Mouse (Mus musculus) embryonic facial prominence, embryonic 12.5 days (tissue): ENCODE measurements at regions not wholly inside any gene's neighbourhood (a gene's known extent, or its start where the extent isn't known, plus 50 kb on each side); places are given as distances from the start of the nearest gene placed in this dataset.

ENCODE experiments used
- ATAC-seq: fragments of 200-750 bp; cut with Nextera tagmentation; 2 replicates; pipeline ENCODE4 v1.8.0; 2017; ENCODE audit not compliant: insufficient number of reproducible peaks, insufficient read depth, low FRiP score, low TSS enrichment
- H3K27ac ChIP-seq: fragments of 300-500 bp; sonication (generic); 2 replicates; pipeline ENCODE4 v1.5.1; 2016; ENCODE audit warnings: mild to moderate bottlenecking
- H3K27me3 ChIP-seq: fragments of 300-500 bp; sonication (generic); 2 replicates; pipeline ENCODE4 v1.6.1; 2016; ENCODE audit warnings: mild to moderate bottlenecking, moderate library complexity
- H3K36me3 ChIP-seq: fragments of 300-500 bp; sonication (generic); 2 replicates; pipeline ENCODE4 v1.6.1; 2016; ENCODE audit warnings: mild to moderate bottlenecking
- H3K4me1 ChIP-seq: fragments of 300-500 bp; sonication (generic); 2 replicates; pipeline ENCODE4 v1.6.1; 2016
- H3K4me2 ChIP-seq: fragments of 300-500 bp; sonication (generic); replicated peaks from 2 replicates; pipeline ENCODE4 v1.6.1; 2016; ENCODE audit warnings: mild to moderate bottlenecking, moderate library complexity
- H3K4me3 ChIP-seq: fragments of 300-500 bp; sonication (generic); 2 replicates; pipeline ENCODE4 v1.5.1; 2016; ENCODE audit warnings: mild to moderate bottlenecking
- H3K9ac ChIP-seq: fragments of 300-500 bp; sonication (generic); 2 replicates; pipeline ENCODE4 v1.6.1; 2016; ENCODE audit warnings: mild to moderate bottlenecking, moderate library complexity
- H3K9me3 ChIP-seq: fragments of 300-500 bp; sonication (generic); 2 replicates; pipeline ENCODE4 v1.6.1; 2016; ENCODE audit warnings: mild to moderate bottlenecking, moderate library complexity
- WGBS: fragments of 180-500 bp; shearing (Covaris S2); methylation state at CpG from one replicate; pipeline ENCODE4 v1.1.7; 2016; 5-methylcytosine and 5-hydroxymethylcytosine counted together

DNA sequence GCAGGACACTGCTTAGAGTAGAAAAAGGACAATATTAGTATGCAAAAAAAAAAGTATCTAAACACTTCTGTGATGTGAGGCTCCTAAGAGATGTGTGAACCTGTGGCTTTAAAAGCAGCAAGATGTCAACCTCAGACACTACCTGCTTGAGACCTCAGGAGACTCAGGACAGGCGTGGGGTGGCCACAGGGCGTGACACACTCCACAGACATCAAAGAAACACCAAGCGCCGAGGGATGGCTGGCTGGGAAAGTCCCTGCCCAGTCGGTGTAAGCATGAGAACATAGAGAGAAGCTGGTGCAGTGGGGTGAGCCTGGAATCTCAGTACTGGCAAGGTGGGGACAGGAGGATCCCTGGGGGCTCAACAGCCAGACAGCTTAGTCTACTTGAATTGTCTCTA lies 72.0 kb upstream of the Sulf2 start:
- H3K4me3 ChIP-seq, result no peak overlapping the region
- no peak overlapping the region for H3K4me2 ChIP-seq
- peaks cover 19% of the 10 kb centered on the region for H3K4me1 ChIP-seq
- no peaks in the 10 kb centered on the region for H3K9me3 ChIP-seq
- H3K36me3 ChIP-seq, result no peaks in the 10 kb centered on the region
- no peak for ATAC-seq
- H3K9ac ChIP-seq, result no peak overlapping the region
- no peaks in the 10 kb centered on the region; the same call in 1 of the 2 replicates for H3K27me3 ChIP-seq
- H3K27ac ChIP-seq, result peak overlapping the region; percentile 47; the same call in 1 of the 2 replicates
- 42% methylated on average over 5 of the region's 5 CpGs for WGBS

DNA sequence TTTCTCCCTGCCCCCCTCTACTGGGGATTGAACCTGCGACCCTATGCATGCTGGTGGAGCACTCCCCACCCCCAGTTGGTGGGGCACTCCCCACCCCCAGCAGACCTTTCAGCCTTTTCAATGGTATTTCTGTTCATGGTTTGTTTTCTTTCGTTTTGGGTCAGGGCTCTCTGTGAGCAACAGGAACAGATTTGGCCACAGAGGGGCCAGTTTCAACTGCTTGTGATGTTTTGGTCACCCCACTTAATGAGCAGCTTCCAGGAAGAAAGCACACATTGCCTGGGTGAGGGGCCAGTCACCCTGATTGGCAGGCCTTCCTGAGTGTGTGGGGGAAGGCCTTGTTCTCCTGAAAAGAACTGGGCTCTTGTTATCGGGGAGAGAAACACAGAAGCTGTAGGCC lies 71.5 kb upstream of the Sulf2 start:
- no peak for ATAC-seq
- H3K4me1 ChIP-seq, result peaks cover 13% of the 10 kb centered on the region
- no peak overlapping the region for H3K4me2 ChIP-seq
- no peaks in the 10 kb centered on the region for H3K9me3 ChIP-seq
- no peak overlapping the region for H3K9ac ChIP-seq
- H3K27me3 ChIP-seq, result no peaks in the 10 kb centered on the region; the same call in 1 of the 2 replicates
- peak overlapping the region; percentile 47 for H3K27ac ChIP-seq
- no peaks in the 10 kb centered on the region for H3K36me3 ChIP-seq
- WGBS, result 9% methylated on average over 3 of the region's 3 CpGs
- no peak overlapping the region for H3K4me3 ChIP-seq

DNA sequence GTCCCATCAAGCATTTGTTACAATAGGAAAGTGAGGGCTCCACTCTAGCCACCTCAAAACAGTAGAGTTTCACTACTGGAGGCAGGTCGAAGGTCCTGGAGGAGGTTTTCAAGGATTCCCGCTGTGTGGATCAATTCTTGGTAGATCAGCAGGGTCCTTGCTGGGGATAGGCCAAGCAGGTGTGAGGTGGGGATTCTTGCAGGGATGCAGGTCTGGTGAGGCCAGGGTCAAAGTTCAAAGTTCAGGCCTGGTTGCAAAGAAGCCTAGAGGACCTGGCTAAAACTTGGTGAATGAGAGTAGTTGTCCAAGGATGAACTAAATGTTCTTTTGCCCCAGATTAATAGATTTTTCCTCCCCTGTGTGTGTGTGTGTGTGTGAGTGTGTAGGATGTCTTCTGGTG lies 70.9 kb upstream of the Sulf2 start:
- H3K9ac ChIP-seq, result no peak overlapping the region
- no peak overlapping the region for H3K4me3 ChIP-seq
- WGBS, result 85% methylated on average over 2 of the region's 2 CpGs
- no peaks in the 10 kb centered on the region; the same call in 1 of the 2 replicates for H3K27me3 ChIP-seq
- ATAC-seq, result no peak
- no peak overlapping the region for H3K4me2 ChIP-seq
- H3K27ac ChIP-seq, result no peak overlapping the region
- no peaks in the 10 kb centered on the region for H3K36me3 ChIP-seq
- H3K9me3 ChIP-seq, result no peaks in the 10 kb centered on the region
- H3K4me1 ChIP-seq, result peaks cover 12% of the 10 kb centered on the region; the same call in 1 of the 2 replicates

DNA sequence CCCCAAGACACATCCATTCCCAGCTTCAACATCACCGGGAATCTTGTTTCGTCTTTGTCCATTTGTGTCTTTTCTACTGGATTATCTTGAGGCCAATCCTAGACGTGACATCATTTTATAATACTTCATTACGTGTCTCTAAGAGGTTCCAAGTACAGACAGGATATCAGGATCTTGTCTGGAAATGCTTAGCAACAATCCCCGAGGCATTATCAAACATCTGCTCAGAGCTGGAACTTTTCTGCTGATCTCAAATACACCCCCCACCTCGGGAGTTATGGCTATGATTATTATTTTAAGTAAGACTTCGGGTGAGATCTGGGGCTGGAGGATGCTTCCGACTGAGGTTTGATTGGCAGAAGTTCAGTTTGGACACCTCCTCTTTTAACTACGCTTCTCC lies 69.9 kb upstream of the Sulf2 start:
- Histone ChIP-seq H3K27ac (no peak overlapping the region), H3K9ac (no peak overlapping the region), H3K4me2 (no peak overlapping the region), H3K4me1 (peaks cover 12% of the 10 kb centered on the region; the same call in 1 of the 2 replicates), H3K9me3 (no peaks in the 10 kb centered on the region), H3K36me3 (no peaks in the 10 kb centered on the region), H3K4me3 (no peak overlapping the region), H3K27me3 (no peaks in the 10 kb centered on the region; the same call in 1 of the 2 replicates)
- 75% methylated on average over 9 of the region's 9 CpGs for WGBS
- no peak for ATAC-seq

DNA sequence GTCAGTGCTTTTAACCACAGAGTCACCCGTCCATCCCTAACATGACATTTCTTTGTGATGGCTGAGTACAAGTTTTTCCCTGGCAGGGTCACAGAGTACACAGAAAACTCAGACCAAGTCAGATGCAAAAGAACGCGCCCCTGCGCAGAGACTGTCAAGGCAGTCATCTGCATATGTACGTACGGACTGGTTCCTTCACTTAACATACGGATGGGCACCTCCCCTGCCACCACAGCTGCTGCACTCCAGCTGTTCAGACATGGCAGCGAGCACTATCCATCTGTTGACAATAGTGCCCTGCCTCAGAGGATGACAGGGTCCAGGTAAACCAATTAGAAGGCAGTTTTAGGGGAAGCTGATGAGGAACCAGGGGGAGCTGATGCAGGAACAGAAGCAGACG lies 63.3 kb upstream of the Sulf2 start:
- H3K27me3 ChIP-seq, result no peaks in the 10 kb centered on the region
- WGBS, result 69% methylated on average over 9 of the region's 9 CpGs

DNA sequence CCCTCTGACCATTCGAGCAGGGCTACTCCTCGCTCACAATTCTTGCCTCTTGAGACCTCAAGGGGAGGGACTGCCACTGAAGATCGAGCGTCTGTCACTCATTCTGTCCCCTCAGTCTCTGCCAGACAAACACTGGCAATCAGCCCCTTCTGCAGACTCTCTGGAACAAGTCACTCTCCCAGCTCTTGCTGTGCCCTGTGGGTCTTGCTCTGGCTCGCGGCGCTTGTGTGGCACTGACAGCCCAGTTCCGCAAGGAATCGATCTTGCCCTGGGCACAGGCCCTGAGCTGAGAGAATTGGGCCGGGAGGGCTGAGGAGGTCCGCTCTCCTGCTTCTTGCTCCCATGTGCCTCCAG lies 61.0 kb upstream of the Sulf2 start:
- peaks cover 25% of the 10 kb centered on the region; the same call in 1 of the 2 replicates for H3K4me1 ChIP-seq
- no peaks in the 10 kb centered on the region for H3K36me3 ChIP-seq
- H3K27me3 ChIP-seq, result no peaks in the 10 kb centered on the region
- no peak overlapping the region for H3K4me2 ChIP-seq
- H3K9me3 ChIP-seq, result no peaks in the 10 kb centered on the region
- no peak overlapping the region for H3K4me3 ChIP-seq
- 0 out of 2 replicates have a peak overlapping the region, but pooled peaks have one; percentile 25 for H3K27ac ChIP-seq
- WGBS, result 69% methylated on average over 11 of the region's 11 CpGs
- no peak for ATAC-seq
- H3K9ac ChIP-seq, result no peak overlapping the region

More for the DNA sequence above, 63.3 kb upstream of the Sulf2 start:
- Histone ChIP-seq H3K4me1 (peaks cover 25% of the 10 kb centered on the region; the same call in 1 of the 2 replicates), H3K4me2 (no peak overlapping the region), H3K9me3 (no peaks in the 10 kb centered on the region), H3K36me3 (no peaks in the 10 kb centered on the region), H3K9ac (no peak overlapping the region), H3K4me3 (no peak overlapping the region), H3K27ac (no peak overlapping the region)
- no peak for ATAC-seq

DNA sequence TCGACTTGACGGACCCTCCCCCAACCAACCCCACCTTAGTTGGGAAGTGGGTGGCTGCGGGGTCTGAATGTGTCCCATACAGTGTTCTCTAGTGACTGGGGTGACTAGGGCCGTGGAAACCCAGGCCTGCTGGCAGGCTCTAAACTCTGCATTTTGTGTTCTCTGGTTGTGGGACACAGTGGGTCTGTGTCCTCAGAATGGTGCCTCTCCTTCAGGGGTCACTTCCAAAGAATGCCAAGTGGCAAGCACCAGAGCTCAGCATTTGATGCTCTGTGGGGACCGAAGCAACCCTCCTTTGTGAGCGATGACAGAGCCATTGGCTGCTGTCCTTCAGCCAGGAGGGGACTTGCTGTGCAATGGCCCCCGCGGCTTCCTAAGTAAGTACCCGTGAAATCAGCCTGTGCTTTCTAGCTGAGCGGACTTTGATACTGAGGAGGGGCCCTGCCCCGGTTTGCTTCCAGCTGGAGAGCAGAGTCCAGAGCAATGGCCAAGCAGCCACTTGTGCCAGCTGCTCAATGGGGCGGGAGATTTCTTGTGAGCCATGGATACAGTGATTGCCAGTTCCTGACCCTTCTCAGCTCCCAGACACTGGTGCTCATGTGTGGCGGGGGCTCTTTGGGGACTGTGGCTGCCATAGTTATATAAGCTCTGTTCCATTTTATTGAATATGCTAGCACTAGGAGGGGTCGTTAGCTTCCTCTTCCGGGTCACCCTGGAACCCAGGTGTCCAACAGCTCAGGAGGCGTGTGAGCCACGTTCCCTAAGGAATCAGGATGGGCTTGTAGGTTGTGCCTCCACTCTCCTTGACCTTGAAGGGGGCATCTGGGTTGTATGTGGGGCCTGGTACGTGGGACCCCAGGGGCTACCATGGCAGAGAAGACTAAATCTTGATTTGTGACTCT lies 60.4 kb upstream of the Sulf2 start:
- H3K9me3 ChIP-seq, result no peaks in the 10 kb centered on the region
- no peaks in the 10 kb centered on the region for H3K36me3 ChIP-seq
- H3K4me1 ChIP-seq, result peaks cover 25% of the 10 kb centered on the region; the same call in 1 of the 2 replicates
- 50% methylated on average over 18 of the region's 18 CpGs for WGBS
- H3K27me3 ChIP-seq, result no peaks in the 10 kb centered on the region
- ATAC-seq, result 0 out of 2 replicates have a peak, but pooled peaks have one; percentile 14
- H3K9ac ChIP-seq, result no peak overlapping the region
- H3K4me3 ChIP-seq, result no peak overlapping the region
- H3K4me2 ChIP-seq, result no peak overlapping the region
- H3K27ac ChIP-seq, result 0 out of 2 replicates have a peak overlapping the region, but pooled peaks have one; percentile 25

DNA sequence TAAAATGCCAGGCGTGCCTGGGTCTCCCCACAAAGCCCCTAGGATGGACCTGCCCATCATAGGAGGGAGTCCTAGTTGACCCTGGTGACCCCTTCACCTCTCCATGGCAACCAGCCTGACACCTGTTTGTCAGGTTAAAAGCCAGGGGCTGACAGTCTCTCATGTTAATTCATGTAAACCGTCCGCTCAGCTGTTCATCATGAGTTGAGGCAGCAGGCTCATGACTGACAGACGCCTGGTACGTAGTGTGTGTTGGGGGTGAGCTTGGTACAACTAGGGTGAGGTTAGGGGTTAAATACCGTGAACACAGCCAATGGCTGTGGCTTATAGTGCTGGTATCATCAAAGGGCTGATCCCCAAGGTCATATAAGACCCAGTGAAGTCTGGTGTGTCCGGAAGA lies 59.7 kb upstream of the Sulf2 start:
- Histone ChIP-seq H3K27me3 (no peaks in the 10 kb centered on the region), H3K4me2 (no peak overlapping the region), H3K9ac (no peak overlapping the region), H3K4me3 (no peak overlapping the region), H3K4me1 (peaks cover 25% of the 10 kb centered on the region; the same call in 1 of the 2 replicates), H3K36me3 (no peaks in the 10 kb centered on the region), H3K27ac (no peak overlapping the region), H3K9me3 (no peaks in the 10 kb centered on the region)
- peak; percentile 24; the same call in 1 of the 2 replicates for ATAC-seq
- 51% methylated on average over 7 of the region's 7 CpGs for whole genome bisulfite sequencing

DNA sequence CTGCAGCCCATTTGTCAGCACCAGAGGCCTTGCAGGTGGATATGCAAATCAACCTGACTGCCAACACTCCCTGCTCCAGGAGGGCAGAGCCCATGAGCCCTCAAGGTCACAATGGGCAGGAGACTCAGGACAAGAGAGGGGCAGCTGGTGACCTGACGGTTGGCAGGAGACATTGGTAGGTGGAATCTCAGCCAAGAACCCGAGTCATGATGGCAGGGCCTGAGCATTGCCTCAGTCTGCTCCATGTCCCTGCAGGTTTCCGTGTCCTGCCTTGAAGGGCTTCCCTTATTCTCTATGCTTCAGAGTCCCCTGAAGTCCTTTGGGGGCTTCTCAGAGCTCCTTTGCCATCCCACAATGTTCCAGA lies 51.7 kb upstream of the Sulf2 start:
- no peak overlapping the region for H3K9ac ChIP-seq
- H3K36me3 ChIP-seq, result no peaks in the 10 kb centered on the region
- WGBS, result 83% methylated on average over 3 of the region's 3 CpGs
- no peaks in the 10 kb centered on the region for H3K9me3 ChIP-seq
- H3K4me2 ChIP-seq, result no peak overlapping the region
- no peak for ATAC-seq
- no peak overlapping the region for H3K27ac ChIP-seq
- no peak overlapping the region for H3K4me3 ChIP-seq
- peaks cover 34% of the 10 kb centered on the region for H3K4me1 ChIP-seq
- H3K27me3 ChIP-seq, result no peaks in the 10 kb centered on the region

DNA sequence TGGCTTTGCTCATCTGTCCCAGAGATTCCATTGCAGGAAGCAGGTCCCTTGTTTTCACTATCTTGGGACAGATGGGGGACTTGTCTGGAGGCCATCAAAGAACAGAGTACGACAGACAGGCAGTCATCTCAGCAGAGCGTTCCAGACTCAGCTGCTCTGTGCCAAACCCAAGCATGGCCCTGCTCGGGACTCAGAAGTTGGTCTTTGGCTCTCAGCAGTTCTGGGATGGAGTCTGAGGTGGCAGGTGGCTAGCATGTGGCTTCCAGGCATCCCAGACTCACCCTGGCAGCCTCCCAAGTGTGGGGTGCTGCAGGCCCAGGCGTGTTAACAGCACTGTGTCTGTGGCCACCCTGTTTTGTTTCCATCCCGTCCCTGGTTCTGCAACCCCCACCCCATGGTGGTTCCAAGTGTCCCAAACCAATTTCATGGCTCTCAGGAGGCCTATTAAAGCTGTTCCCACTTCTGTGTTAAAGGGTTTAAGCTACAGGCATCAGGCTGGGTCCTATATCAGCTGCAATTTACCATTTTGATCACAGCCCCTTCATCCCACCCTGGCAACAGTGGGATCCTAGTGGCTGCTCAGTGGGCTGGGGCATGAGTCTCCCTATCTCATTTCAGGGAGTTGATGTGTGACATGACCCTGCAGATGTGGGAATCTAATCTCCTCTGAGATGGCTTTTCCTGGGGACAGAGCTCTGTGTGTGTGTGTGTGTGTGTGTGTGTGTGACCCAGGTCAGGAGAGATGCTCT lies 51.1 kb upstream of the Sulf2 start:
- H3K4me1 ChIP-seq, result peaks cover 34% of the 10 kb centered on the region
- no peak overlapping the region for H3K9ac ChIP-seq
- no peak overlapping the region for H3K4me2 ChIP-seq
- no peak for ATAC-seq
- H3K9me3 ChIP-seq, result no peaks in the 10 kb centered on the region
- no peaks in the 10 kb centered on the region for H3K36me3 ChIP-seq
- 54% methylated on average over 5 of the region's 5 CpGs for WGBS
- H3K27me3 ChIP-seq, result no peaks in the 10 kb centered on the region
- no peak overlapping the region; the same call in 1 of the 2 replicates for H3K27ac ChIP-seq
- no peak overlapping the region for H3K4me3 ChIP-seq
